Mouse (Mus musculus) G1E-ER4 (cell line): ENCODE data around the gene Ankrd11. TPM values are rescaled to one million over a fixed set of nuclear protein-coding genes. Genes with fewer than 3 reads are reported as not detected.

Source experiments
- GATA1 ChIP-seq: IDR thresholded peaks from one replicate; pipeline ENCODE4 v1.8.0; 2012; ENCODE audit warnings: low read length, inconsistent platforms
- polyA plus RNA-seq: library from polyadenylated mRNA; stranded (reverse); fragments of >175 nt; gene quantifications from 2 replicates; pipeline ENCODE4 v1.2.3, GENCODE M21; 2012

Ankrd11 gene
- polyA plus RNA-seq: 116 and 137 TPM in 2 replicates

DNA sequence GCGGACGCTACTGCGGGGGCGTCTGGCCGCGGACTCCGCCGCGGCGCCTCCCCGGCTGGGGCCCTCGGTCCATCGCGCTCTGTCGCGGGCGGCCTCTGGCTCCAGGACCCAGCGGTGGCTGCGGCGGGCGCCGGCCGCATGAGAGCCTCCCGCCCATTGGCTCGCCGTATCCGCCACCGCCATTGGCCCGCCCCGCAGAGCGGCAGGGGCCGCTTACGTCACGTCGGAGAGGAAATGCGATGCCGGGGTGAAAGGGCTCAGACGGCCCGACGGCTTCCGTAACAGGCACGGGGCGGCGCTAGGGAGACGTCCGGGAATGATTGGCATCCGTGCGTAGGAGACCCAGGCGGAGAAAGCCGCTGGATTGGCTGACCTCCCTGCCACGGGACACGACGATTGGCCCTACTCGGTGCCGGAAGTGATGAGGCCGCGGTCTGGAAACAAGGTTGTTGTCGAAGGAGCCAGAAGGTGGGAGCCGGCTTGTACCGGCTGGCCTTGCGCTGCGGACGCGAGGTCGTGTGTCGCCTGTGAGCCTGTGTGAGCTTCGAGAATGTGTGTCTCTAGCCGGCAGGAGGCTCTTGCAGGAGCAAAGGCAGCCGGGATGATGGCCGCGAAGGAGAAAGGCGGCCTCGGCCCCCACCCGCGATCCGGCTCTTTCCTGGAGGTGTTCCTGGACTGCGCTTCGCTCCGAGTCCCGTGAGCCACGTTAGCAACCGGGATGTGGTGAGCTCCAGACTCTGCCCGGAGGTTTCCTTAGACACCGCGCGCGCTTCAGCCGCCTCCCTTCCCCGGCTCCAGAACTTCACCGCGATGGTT, at the start of gene Ankrd11:
Gene Ankrd11, minus strand, starts transcription at position 120 of the 816 bp plus-strand sequence.
- TF ChIP-seq GATA1: no peak

DNA sequence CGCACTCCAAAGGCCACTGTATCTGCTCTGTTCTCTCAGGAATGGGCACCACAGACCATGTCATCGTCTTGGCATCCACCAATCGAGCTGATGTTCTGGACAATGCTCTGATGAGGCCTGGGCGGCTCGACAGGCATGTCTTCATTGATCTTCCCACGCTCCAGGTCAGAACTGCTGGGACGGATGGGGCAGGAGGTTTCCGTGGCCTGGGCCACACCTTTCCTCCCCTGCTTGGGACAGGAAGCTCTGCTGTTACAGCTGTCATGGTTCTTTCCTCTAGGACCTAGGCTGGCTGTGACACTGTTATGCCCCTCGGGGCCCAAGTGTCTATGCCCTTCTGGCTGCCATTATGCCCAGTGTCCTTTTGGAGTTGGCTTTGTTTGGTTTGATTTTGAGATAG, 45.2 kb upstream of the Ankrd11 start:
- no peak for TF ChIP-seq GATA1

DNA sequence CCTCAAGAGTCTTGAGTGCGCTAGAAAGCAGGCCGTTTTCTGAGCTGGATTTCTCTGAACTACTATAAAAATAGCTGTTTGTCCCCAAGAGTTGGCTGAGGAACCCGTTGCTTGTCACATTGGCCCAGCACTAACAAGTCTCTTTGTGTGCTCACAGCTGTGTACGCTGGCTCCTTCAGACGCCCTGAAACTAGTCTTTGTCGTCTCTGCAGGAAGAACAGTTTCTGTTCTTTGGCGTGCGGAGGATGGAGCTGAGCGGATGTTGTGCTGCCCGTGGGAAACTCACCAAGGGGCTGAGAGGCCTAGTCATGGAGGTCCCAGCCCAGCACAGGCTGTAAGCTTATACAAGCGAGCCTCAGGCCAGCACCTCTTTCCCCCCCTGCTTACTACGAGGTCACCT, 41.5 kb upstream of the Ankrd11 start:
- no peak for TF ChIP-seq GATA1

DNA sequence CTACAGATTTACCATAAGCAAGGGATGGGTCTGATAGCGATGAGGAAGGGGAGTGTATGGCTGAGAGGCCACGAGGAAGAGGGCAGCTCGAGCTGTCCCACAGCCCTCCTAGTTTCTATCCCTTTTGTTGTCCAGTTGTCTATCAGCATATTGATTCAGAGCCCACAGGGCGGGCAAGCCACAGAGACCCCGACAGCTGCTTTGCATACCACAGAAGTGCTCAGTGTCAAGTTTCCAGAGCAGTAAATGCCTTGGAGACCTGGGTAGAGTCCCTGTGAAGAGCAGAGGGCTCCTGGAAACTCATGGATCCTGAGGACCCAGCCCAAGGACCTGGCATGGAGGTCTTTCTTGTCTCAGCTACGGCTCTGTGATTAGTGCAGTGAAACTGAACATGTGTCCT, 40.9 kb upstream of the Ankrd11 start:
- no peak for TF ChIP-seq GATA1

DNA sequence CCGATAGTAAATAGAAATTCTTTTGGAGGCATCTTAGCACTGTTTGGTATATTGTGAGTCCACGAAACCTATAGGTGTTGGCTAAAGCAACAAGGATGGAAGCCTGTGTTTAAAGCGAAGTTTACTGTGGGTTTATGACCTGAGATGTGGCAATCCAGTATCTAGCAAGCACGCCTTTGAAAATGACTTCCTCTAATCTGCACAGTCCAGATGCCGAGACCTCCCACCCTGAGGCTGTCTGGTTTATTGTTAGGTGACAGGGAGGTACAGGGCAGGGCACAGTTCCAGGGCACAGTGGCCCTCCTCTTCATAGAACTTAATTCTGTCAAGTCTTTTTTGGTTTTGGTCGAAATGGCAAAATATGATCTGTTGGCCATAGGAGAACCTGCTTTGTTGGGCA, 35.1 kb upstream of the Ankrd11 start:
- no peak for TF ChIP-seq GATA1

DNA sequence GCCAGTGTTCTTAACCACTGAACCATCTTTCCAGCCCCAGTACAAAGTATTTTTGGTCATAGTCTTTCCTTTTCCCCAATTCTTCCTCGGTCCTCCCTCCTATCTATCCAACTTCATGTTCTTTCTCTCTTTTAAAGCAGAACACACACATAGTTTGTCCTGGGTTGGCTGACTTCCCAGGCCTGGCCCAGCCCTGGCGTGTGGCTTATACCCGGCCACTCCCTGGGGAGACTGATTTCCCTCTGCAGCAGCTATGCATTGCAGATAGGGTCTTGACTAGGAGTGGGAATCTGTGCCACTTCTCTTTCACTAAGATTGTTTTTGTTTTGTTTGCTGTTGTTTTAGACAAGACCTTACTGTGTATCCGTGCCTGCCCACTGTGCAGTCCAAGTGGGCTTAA, 29.1 kb upstream of the Ankrd11 start:
- no peak for TF ChIP-seq GATA1

DNA sequence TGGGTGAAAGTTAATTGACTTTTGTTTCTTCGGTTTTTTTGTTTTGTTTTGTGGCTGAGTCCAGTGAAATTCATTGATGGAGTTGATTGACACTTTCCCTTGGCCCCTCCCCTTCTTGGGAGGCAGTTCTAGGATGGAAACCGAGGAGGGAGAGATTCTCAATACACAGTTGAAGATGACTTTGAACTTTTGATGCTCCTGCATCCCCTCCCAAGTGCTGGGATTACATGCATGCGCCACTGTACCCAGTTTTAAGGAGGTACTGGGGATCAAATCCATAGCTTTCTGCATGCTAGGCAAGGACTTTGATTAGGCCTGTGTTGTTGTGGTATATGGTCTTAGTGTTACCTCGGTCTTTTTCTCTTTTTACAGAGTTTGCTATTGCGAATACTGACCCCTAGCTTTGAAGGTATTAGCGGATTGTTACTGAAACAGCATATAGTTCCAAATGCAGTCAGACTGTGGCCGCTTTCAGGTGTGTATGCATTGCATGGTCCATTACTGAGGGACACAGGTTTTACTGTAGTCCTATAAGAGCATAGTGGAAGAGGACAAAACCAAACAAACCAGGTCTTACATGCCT, 24.1 kb upstream of the Ankrd11 start:
- no peak for TF ChIP-seq GATA1

DNA sequence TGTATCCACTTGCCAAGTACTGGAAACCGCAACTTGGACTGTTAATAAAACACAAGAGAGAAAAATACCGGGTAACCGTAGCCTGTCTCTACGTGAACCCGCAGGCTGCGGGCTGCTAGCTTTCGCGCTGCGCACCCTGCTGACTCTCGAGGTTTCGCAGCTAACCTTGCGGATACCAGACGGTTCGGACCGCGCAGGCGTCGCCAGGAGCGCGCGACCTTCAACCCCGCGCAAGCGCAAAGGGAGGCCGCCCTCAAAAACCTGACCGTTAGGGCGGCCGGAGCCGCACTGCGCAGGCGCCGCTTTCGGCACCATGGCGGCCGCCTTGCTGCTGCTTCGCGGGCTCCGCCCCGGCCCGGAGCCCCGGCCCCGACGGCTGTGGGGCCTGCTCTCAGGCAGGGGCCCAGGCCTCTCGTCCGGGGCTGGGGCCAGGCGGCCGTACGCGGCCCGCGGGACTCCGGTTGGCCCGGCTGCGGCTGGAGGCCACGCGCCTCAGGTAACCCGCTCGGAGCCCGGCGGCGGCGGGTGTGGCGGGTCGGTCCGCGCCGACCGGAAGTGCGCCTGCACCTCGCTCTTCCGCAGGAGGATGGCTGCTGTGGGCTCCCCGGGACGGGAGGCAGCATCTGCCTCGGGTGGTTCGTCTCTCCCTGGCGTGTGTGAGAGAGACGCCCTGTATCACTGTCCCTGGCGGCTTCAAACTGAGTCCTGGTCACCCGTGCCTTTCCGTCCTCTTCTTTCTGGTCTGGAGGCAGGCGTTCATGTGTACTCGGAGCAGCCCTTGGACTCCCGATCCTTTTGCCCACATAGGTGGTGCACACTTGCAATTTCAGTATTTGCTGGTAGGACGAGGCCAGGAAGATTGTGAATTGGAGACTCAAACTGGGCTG, 23.4 kb upstream of the Ankrd11 start:
- TF ChIP-seq GATA1: no peak

DNA sequence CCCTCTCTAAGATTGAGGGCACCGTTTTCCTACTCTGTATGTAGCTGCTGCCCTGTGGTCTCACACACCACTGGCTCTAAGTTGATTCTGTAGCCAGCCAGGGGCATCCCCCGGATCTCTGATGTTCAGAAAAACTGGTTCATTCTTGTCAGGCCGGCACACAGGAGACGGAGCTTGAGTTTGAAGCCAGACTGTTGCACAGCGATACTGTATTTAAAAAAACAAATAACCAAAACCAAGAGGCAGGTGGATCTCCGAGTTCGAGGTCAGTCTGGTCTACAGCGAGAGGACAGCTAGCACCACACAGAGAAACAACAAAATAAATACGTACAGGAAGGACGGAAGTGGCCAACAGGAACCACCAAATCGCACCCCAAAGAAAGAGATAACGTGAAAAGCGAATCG, 22.7 kb upstream of the Ankrd11 start:
- no peak for TF ChIP-seq GATA1

DNA sequence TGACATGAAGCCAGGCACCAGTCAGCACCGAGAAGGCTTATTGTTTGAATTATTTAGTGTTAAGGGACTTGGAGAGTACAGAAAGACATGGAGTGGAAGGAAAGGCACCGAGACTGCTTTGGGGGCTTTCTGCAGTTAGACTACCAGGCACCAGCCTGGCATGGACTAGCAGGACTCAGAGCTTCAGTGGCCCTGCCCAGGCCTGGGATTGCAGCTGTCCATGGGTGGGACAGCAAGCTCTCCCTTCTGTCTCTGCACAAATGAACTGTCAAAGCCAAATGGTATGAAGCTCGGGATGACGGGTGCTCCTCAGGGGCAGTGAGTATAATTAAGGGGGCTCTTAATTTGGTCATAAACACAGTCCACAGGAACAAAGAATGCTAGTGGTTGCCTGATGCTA, 22.0 kb upstream of the Ankrd11 start:
- no peak for TF ChIP-seq GATA1

DNA sequence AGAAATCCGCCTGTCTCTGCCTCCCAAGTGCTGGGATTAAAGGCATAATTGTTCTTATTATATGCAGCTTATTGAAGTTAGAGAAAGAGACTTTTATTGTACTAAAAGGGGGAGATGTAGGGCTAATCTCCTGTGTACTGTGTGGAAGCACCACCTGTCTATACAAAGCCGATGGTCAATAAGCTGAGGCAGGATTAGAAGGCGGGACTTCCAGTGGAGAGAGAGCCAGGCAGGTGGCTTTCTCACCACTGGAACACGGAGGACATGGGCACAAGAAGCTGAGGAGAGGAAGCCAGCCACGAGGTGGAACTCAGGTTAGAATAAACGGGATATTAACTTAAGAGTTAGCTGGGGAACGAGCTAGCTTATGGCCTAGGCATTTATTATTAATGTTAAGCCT, 20.6 kb upstream of the Ankrd11 start, which contains the start of gene Spg7:
Gene Spg7, plus strand, starts transcription at position 222 of the 400 bp plus-strand sequence.
- no peak for TF ChIP-seq GATA1

DNA sequence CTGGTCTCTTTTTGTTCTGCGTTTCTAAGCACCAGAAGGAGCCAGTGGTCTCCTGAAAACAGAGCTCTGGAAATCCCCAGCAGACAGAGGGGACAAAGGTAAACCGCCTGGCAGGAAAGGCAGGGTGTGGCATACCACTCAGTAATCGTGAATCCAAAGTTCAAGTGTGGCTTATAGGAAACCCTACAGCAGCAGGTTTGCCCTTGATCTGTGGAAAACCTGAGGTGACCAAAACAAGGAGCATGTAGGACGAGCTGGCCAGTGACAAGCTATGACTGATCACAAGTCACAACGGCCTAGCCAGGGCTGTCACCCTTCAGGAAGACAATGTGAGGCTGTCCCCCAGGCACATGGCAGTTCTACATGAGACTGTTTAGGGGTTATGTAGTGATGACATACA, 9.4 kb upstream of the Ankrd11 start:
- TF ChIP-seq GATA1: no peak

DNA sequence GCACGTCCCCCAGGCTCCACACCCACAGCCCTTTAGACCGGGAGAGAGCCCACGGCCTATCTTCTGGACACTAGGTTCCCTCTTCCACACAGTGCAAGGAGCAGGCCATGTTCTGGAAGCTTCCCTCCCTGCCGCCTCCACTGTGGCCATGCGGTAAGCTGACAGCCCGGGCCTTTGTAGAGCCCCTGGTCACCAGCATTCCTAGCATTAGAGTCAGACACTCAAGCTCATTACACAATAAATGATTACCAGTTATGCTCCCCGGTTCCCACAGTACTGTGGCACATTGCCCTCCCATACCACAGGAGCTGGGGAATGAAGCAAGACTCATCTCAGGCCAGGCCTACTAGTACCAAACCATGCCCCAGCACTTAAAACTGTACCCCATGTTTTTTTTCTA, 6.3 kb upstream of the Ankrd11 start:
- no peak for TF ChIP-seq GATA1

DNA sequence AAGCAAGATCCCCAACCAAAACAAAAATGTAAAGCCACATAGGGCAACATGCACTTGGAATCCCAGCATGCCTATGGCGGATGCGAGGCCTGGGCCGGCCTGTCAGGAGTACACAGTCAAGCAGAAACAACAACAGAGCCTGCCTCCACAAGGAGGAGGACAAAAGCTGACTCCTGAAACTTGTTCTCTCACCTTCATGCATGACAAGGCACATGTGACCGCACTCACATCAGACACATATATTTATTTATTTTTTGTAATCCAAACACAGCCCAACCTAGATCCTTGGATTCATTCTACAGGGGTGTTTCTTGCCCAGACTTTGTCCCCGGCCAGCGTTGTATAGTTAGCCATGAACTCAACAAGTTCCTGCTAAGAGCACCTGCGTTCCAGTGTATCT, 5.8 kb upstream of the Ankrd11 start:
- no peak for TF ChIP-seq GATA1

DNA sequence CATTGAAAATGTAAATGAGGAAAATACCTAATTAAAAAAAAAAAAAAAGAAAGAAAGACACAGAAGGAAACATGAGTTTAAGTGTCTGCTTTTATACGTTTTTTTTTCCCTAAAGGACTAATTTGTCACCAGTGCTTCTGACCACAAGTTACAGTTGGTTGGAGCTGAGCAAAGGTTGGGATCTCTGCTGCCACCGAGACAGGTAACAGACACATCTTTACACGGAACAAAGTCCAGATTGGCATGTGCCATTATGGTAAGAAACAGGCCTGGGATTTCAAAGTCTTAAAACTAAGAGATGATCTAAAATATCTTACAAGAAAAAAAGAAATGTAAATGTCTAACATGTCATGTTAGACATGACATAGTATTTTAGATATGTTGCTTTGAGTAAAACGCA, 4.6 kb upstream of the Ankrd11 start:
- TF ChIP-seq GATA1: no peak

DNA sequence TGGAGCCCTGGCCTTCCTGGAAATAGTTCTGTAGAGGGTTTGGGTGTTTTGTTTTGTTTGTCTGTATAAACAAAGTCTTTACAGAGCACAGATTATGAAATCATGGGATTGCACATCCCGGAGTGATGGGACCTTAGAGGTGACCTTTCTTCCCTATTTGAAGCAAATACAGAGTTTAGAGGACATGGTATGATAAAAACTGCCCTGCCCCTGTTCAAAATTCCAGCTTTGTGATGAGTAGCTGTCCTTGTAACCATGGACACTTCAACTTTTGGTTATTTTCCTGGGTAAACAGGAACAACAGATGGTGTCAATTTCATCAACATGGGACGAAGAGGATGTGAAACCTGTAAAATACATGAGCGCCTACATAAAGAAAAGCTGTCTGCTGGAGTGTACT, 1.9 kb upstream of the Ankrd11 start:
- no peak for TF ChIP-seq GATA1
